Mouse (Mus musculus) megakaryocyte, embryonic 14.5 days (primary cell): ENCODE results near the gene Frmd4b.

Source experiments
- FLI1 ChIP-seq: IDR thresholded peaks from 2 replicates; pipeline ENCODE4 v1.6.1; 2012; ENCODE audit warnings: low read length, inconsistent platforms, mixed read lengths
- GATA1 ChIP-seq: IDR thresholded peaks from 3 replicates; pipeline ENCODE4 v1.6.1; 2012; ENCODE audit warnings: mixed read lengths, low read length, inconsistent platforms, borderline replicate concordance

DNA sequence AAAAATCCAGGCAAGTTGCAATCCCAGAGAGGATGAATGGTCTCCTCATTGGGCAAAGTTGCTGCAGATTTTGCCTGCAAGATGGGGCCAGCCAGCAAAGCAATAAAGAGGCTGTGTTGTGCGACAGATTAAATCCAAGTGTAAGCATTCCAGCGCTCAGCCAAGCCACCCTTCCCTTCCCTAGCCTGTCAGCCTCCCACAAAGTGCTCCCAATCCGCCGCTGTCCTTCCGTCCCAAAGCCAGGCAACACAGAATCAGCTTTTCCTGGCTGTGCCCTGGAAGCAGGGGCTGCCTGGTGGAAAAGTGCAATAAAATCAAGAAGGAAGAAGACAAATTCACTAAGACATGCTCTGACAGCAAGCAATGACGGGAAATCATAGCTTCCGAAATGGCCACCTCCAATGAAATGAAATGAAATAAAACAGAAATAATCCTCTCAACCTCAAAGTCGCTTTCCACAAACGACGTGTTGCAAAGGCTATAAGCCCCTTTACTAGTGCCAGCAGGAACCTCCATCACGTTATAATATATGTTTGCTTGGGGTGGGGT lies 130.5 kb downstream of the Frmd4b start:
- TF ChIP-seq FLI1 (no peak), GATA1 (no peak)
